Mouse (Mus musculus) hindbrain, embryonic 10.5 days (tissue): Measurements from ENCODE around the gene Ccdc61. TPM values are rescaled to one million over a fixed set of nuclear protein-coding genes. Genes with fewer than 3 reads are reported as not detected.
A peak's percentile ranks its signal among the peaks of the same experiment; 100 is the strongest.

Experiments used
- DNase-seq: peaks from one replicate; pipeline ENCODE4 v3.0.0-alpha.2; 2017; ENCODE audit warnings: low spot score
- H3K27ac ChIP-seq: fragments of 300-500 bp; sonication (generic); 2 replicates; pipeline ENCODE4 v1.5.1; 2016; ENCODE audit warnings: mild to moderate bottlenecking, moderate library complexity
- H3K27me3 ChIP-seq: fragments of 300-500 bp; sonication (generic); 2 replicates; pipeline ENCODE4 v1.6.1; 2016; ENCODE audit warnings: mild to moderate bottlenecking; ENCODE audit not compliant: poor library complexity, insufficient read depth, severe bottlenecking
- H3K36me3 ChIP-seq: fragments of 300-500 bp; sonication (generic); 2 replicates; pipeline ENCODE4 v1.6.1; 2016; ENCODE audit warnings: mild to moderate bottlenecking, moderate library complexity
- H3K4me1 ChIP-seq: fragments of 300-500 bp; sonication (generic); replicated peaks from 2 replicates; pipeline ENCODE4 v1.6.1; 2016; ENCODE audit warnings: mild to moderate bottlenecking
- H3K4me3 ChIP-seq: fragments of 300-500 bp; sonication (generic); 2 replicates; pipeline ENCODE4 v1.5.1; 2016; ENCODE audit warnings: mild to moderate bottlenecking, moderate library complexity
- H3K9me3 ChIP-seq: fragments of 300-500 bp; sonication (generic); 2 replicates; pipeline ENCODE4 v1.6.1; 2016; ENCODE audit warnings: mild to moderate bottlenecking, moderate library complexity
- WGBS: fragments of 180-500 bp; shearing (Covaris S2); methylation state at CpG from one replicate; pipeline ENCODE4 v1.1.7; 2016; 5-methylcytosine and 5-hydroxymethylcytosine counted together
- polyA plus RNA-seq: library from polyadenylated mRNA; unstranded; fragments of >200 nt; fragmentation: Nextera tagmentation; extraction: Ambion mirVana; gene quantifications from 2 replicates; pipeline ENCODE4 v1.2.1, GENCODE M21; 2016

Gene Ccdc61
- 36.8 and 39.2 TPM in 2 replicates for polyA plus RNA-seq

- peak within 1 kb of the TSS; percentile 80 for H3K4me3 ChIP-seq
- peaks cover 14% of the 10 kb centered on the region for H3K36me3 ChIP-seq
- peaks cover 32% of the 10 kb centered on the region for H3K4me1 ChIP-seq
- peak; percentile 97 for DNase-seq
- H3K27me3 ChIP-seq: no peaks in the 10 kb centered on the region
- peak within 1 kb of the TSS; percentile 83 for H3K27ac ChIP-seq
- under 1% methylated on average over 33 of the region's 33 CpGs for WGBS
- H3K9me3 ChIP-seq: no peaks in the 10 kb centered on the region
Measured at GRCm38 (mm10) chr7:18910241-18910831, at the start of gene Ccdc61. Gene Ccdc61 (minus strand): TSS chr7:18910415.

- no peak overlapping the region for H3K27ac ChIP-seq
- no peak for DNase-seq
- H3K4me1 ChIP-seq: peaks cover 80% of the 10 kb centered on the region
- peaks cover 32% of the 10 kb centered on the region for H3K36me3 ChIP-seq
- WGBS: 62% methylated on average over 8 of the region's 8 CpGs
- no peaks in the 10 kb centered on the region for H3K9me3 ChIP-seq
- H3K4me3 ChIP-seq: no peak overlapping the region
- peaks cover 88% of the 10 kb centered on the region for H3K27me3 ChIP-seq
Measured at GRCm38 (mm10) chr7:18959446-18959845, 49.2 kb upstream of the Ccdc61 start.

- H3K4me3 ChIP-seq: peak overlapping the region; percentile 62
- H3K9me3 ChIP-seq: no peaks in the 10 kb centered on the region
- WGBS: under 1% methylated on average over 21 of the region's 21 CpGs
- H3K27ac ChIP-seq: peak overlapping the region; percentile 85
- DNase-seq: no peak
- H3K4me1 ChIP-seq: peaks cover 69% of the 10 kb centered on the region
- peaks cover 42% of the 10 kb centered on the region for H3K36me3 ChIP-seq
- H3K27me3 ChIP-seq: peaks cover 77% of the 10 kb centered on the region
Measured at GRCm38 (mm10) chr7:18958384-18958766, 48.2 kb upstream of the Ccdc61 start.

- H3K4me1 ChIP-seq: peaks cover 63% of the 10 kb centered on the region
- DNase-seq: peak; percentile 66
Measured at GRCm38 (mm10) chr7:18957569-18958383, 47.6 kb upstream of the Ccdc61 start.

GRCm38 (mm10) chr7:18951397-18951796 is 41.2 kb upstream of the Ccdc61 start:
- peaks cover 67% of the 10 kb centered on the region for H3K36me3 ChIP-seq
- 14% methylated on average over 15 of the region's 15 CpGs for WGBS
- peak overlapping the region; percentile 26 for H3K4me3 ChIP-seq
- H3K9me3 ChIP-seq: no peaks in the 10 kb centered on the region
- peaks cover 49% of the 10 kb centered on the region for H3K4me1 ChIP-seq
- peaks cover 10% of the 10 kb centered on the region for H3K27me3 ChIP-seq
- peak overlapping the region; percentile 89; the same call in 1 of the 2 replicates for H3K27ac ChIP-seq
- DNase-seq: peak; percentile 63

More at GRCm38 (mm10) chr7:18957569-18958383, 47.6 kb upstream of the Ccdc61 start:
- H3K4me3 ChIP-seq: peak overlapping the region; percentile 62
- H3K27me3 ChIP-seq: peaks cover 71% of the 10 kb centered on the region
- peaks cover 48% of the 10 kb centered on the region for H3K36me3 ChIP-seq
- H3K9me3 ChIP-seq: no peaks in the 10 kb centered on the region
- peak overlapping the region; percentile 85 for H3K27ac ChIP-seq
- under 1% methylated on average over 106 of the region's 107 CpGs for WGBS

GRCm38 (mm10) chr7:18950523-18951315 is 40.5 kb upstream of the Ccdc61 start:
- Histone ChIP-seq H3K27ac (peak overlapping the region; percentile 89), H3K4me3 (peak overlapping the region; percentile 26), H3K27me3 (peaks cover 4% of the 10 kb centered on the region), H3K36me3 (peaks cover 65% of the 10 kb centered on the region), H3K4me1 (peaks cover 46% of the 10 kb centered on the region), H3K9me3 (no peaks in the 10 kb centered on the region)
- peak; percentile 70 for DNase-seq
- WGBS: 18% methylated on average over 18 of the region's 18 CpGs

GRCm38 (mm10) chr7:18949781-18950522 is 39.7 kb upstream of the Ccdc61 start:
- H3K27ac ChIP-seq: peak overlapping the region; percentile 89
- no peaks in the 10 kb centered on the region for H3K27me3 ChIP-seq
- H3K4me3 ChIP-seq: peak overlapping the region; percentile 26
- DNase-seq: peak; percentile 92
- peaks cover 65% of the 10 kb centered on the region for H3K36me3 ChIP-seq
- 22% methylated on average over 12 of the region's 12 CpGs for WGBS
- peaks cover 46% of the 10 kb centered on the region for H3K4me1 ChIP-seq
- 0 out of 2 replicates have a peak, but pooled peaks cover 3% of the 10 kb centered on the region for H3K9me3 ChIP-seq

- Histone ChIP-seq H3K9me3 (0 out of 2 replicates have a peak, but pooled peaks cover 3% of the 10 kb centered on the region), H3K27me3 (no peaks in the 10 kb centered on the region; the same call in 1 of the 2 replicates), H3K36me3 (peaks cover 60% of the 10 kb centered on the region), H3K4me1 (peaks cover 60% of the 10 kb centered on the region), H3K4me3 (no peak overlapping the region), H3K27ac (peak overlapping the region; percentile 89)
- 65% methylated on average over 6 of the region's 6 CpGs for WGBS
- DNase-seq: no peak
Measured at GRCm38 (mm10) chr7:18948151-18948550, 37.9 kb upstream of the Ccdc61 start.

- WGBS: 55% methylated on average over 9 of the region's 9 CpGs
Measured at GRCm38 (mm10) chr7:18942815-18943214, 32.6 kb upstream of the Ccdc61 start.

GRCm38 (mm10) chr7:18942376-18942775 is 32.2 kb upstream of the Ccdc61 start:
- H3K36me3 ChIP-seq: peaks cover 43% of the 10 kb centered on the region
- H3K27me3 ChIP-seq: no peaks in the 10 kb centered on the region; the same call in 1 of the 2 replicates
- H3K4me1 ChIP-seq: peaks cover 55% of the 10 kb centered on the region
- peak overlapping the region; percentile 27 for H3K4me3 ChIP-seq
- 21% methylated on average over 1 of the region's 1 CpGs for WGBS
- peak; percentile 72 for DNase-seq
- H3K9me3 ChIP-seq: 0 out of 2 replicates have a peak, but pooled peaks cover 5% of the 10 kb centered on the region
- peak overlapping the region; percentile 88 for H3K27ac ChIP-seq

More at GRCm38 (mm10) chr7:18942815-18943214, 32.6 kb upstream of the Ccdc61 start:
- peak overlapping the region; percentile 88 for H3K27ac ChIP-seq
- H3K27me3 ChIP-seq: no peaks in the 10 kb centered on the region; the same call in 1 of the 2 replicates
- no peak for DNase-seq
- peaks cover 48% of the 10 kb centered on the region for H3K36me3 ChIP-seq
- 0 out of 2 replicates have a peak, but pooled peaks cover 3% of the 10 kb centered on the region for H3K9me3 ChIP-seq
- peak overlapping the region; percentile 27; the same call in 1 of the 2 replicates for H3K4me3 ChIP-seq
- peaks cover 59% of the 10 kb centered on the region for H3K4me1 ChIP-seq

- no peak for DNase-seq
- H3K9me3 ChIP-seq: no peaks in the 10 kb centered on the region
- peak overlapping the region; percentile 94 for H3K4me3 ChIP-seq
- 56% methylated on average over 3 of the region's 3 CpGs for WGBS
- H3K27ac ChIP-seq: peak overlapping the region; percentile 2; the same call in 1 of the 2 replicates
- H3K4me1 ChIP-seq: peaks cover 61% of the 10 kb centered on the region
- peaks cover 20% of the 10 kb centered on the region for H3K27me3 ChIP-seq
- no peaks in the 10 kb centered on the region for H3K36me3 ChIP-seq
Measured at GRCm38 (mm10) chr7:18927759-18928158, 17.5 kb upstream of the Ccdc61 start.
